8 mouse cellular contexts compared by ENCODE assay signal in genomic region chr11:75652222-75652941, GRCm38 (mm10). TPM values are rescaled to one million over a fixed set of nuclear protein-coding genes. Genes with fewer than 3 reads are reported as not detected.
A peak's percentile ranks its signal among the peaks of the same experiment; 100 is the strongest.
DNase-seq lines count a peak whose midpoint lies in the region; ATAC-seq and TF ChIP-seq lines count a peak whose summit lies in the region.

No protein-coding gene starts in this region.

- no peaks in the 10 kb centered on the region for H3K27me3 ChIP-seq in liver, adult 2 months (ENCODE audit: control insufficient read depth, insufficient read depth, low read length)
- no peaks in the 10 kb centered on the region for H3K27me3 ChIP-seq in hindbrain, postnatal 0 days (ENCODE audit: insufficient read depth, low read length)
- H3K27me3 ChIP-seq in liver, embryonic 14.5 days (ENCODE audit: control insufficient read depth, insufficient read depth, low read length), result no peaks in the 10 kb centered on the region
- no peaks in the 10 kb centered on the region for H3K27me3 ChIP-seq in spleen, adult 2 months (ENCODE audit: control insufficient read depth, insufficient read depth, low read length)

- peaks cover 9% of the 10 kb centered on the region for H3K79me2 ChIP-seq in liver, adult 2 months (ENCODE audit: control insufficient read depth, insufficient read depth, low read length)

- peak overlapping the region; percentile 81; the same call in 1 of the 2 replicates for H3K9ac ChIP-seq in liver, adult 2 months (ENCODE audit: low read depth, low read length)
- H3K9ac ChIP-seq in hindbrain, postnatal 0 days (replicated peaks; ENCODE audit: low read length), result peak overlapping the region; percentile 72
- H3K9ac ChIP-seq in liver, embryonic 14.5 days (replicated peaks), result peak overlapping the region; percentile 94

- ATAC-seq in hindbrain, postnatal 0 days, result no peak
- no peak for ATAC-seq in liver, embryonic 14.5 days (ENCODE audit: insufficient read depth)

- TF ChIP-seq CTCF in liver, adult 2 months (IDR thresholded peaks at IDR 0.05; ENCODE audit: low read depth, low read length), result no peak
- TF ChIP-seq CTCF in hindbrain, postnatal 0 days (IDR thresholded peaks at IDR 0.05; ENCODE audit: low read depth), result peak; percentile 31
- peak; percentile 18; the same call in 1 of the 2 replicates for TF ChIP-seq CTCF in liver, embryonic 14.5 days (IDR thresholded peaks at IDR 0.05; ENCODE audit: low read depth)
- no peak for TF ChIP-seq CTCF in spleen, adult 2 months (IDR thresholded peaks at IDR 0.05; ENCODE audit: extremely low read depth, insufficient read depth, insufficient read length, insufficient replicate concordance)

- no peaks in the 10 kb centered on the region for H3K9me3 ChIP-seq in hindbrain, postnatal 0 days (ENCODE audit: low read length)
- H3K9me3 ChIP-seq in liver, embryonic 14.5 days (ENCODE audit: control insufficient read depth, low read length), result no peaks in the 10 kb centered on the region

- H3K4me3 ChIP-seq in liver, adult 2 months (ENCODE audit: insufficient read depth, low read depth, low read length), result peak overlapping the region; percentile 81
- H3K4me3 ChIP-seq in brown adipose tissue, adult 24 weeks (ENCODE audit: insufficient read depth, low read depth, low read length), result peak overlapping the region; percentile 98
- H3K4me3 ChIP-seq in hindbrain, postnatal 0 days (ENCODE audit: low read length), result peak overlapping the region; percentile 54
- peak overlapping the region; percentile 84 to 85 for H3K4me3 ChIP-seq in liver, embryonic 14.5 days (ENCODE audit: insufficient read depth in 1 of 2, low read depth in 2 of 2, low read length in 2 of 2)
- H3K4me3 ChIP-seq in spleen, adult 2 months (ENCODE audit: extremely low read depth, insufficient read depth, insufficient read length), result peak overlapping the region; percentile 95

- DNase-seq in liver, adult 2 months (ENCODE audit: extremely low read depth, low read depth, low spot score), result no peak
- DNase-seq in liver, result no peak
- DNase-seq in hindbrain, postnatal 0 days (ENCODE audit: low spot score), result no peak
- DNase-seq in liver, embryonic 14.5 days (ENCODE audit: low read depth in 3 of 3, low spot score in 3 of 3), result no peak
- peak in 1 of 2 experiments; percentile 74 for DNase-seq in spleen, adult 2 months (ENCODE audit: low read depth in 1 of 2, low spot score in 2 of 2)
- DNase-seq in adipocyte (ENCODE audit: low spot score), result no peak
- no peak for DNase-seq in left cerebral cortex, adult 11 months (ENCODE audit: low spot score)

- TF ChIP-seq EP300 in liver, embryonic 14.5 days (IDR thresholded peaks at IDR 0.05; ENCODE audit: low read depth), result no peak

- peak overlapping the region; percentile 91 for H3K4me2 ChIP-seq in hindbrain, postnatal 0 days (ENCODE audit: low read depth, low read length)
- peak overlapping the region; percentile 96 for H3K4me2 ChIP-seq in liver, embryonic 14.5 days (ENCODE audit: low read depth)

- no peak for TF ChIP-seq POLR2A in liver, adult 2 months (IDR thresholded peaks at IDR 0.05; ENCODE audit: extremely low read depth, insufficient read depth, low read length)
- no peak for TF ChIP-seq POLR2A in spleen, adult 2 months (IDR thresholded peaks at IDR 0.05; ENCODE audit: low read depth, low read length)

- peaks cover 29% of the 10 kb centered on the region for H3K4me1 ChIP-seq in liver, adult 2 months (ENCODE audit: control insufficient read depth, insufficient read depth, low read length)
- peaks cover 37% of the 10 kb centered on the region for H3K4me1 ChIP-seq in brown adipose tissue, adult 24 weeks (ENCODE audit: control insufficient read depth, insufficient read depth, insufficient read length, low read length)
- H3K4me1 ChIP-seq in hindbrain, postnatal 0 days (ENCODE audit: insufficient read depth, low read length), result peaks cover 21% of the 10 kb centered on the region
- H3K4me1 ChIP-seq in liver, embryonic 14.5 days (replicated peaks; ENCODE audit: control insufficient read depth in 2 of 2, insufficient read depth in 2 of 2, low read length in 1 of 2), result peaks cover 40 to 54% of the 10 kb centered on the region in 2 experiments
- peaks cover 31% of the 10 kb centered on the region for H3K4me1 ChIP-seq in spleen, adult 2 months (ENCODE audit: control insufficient read depth, insufficient read depth, insufficient read length)

- H3K27ac ChIP-seq in liver, adult 2 months (replicated peaks; ENCODE audit: insufficient read depth, low read depth, low read length), result peak overlapping the region; percentile 1; the same call in 1 of the 2 replicates
- peak overlapping the region; percentile 100 for H3K27ac ChIP-seq in brown adipose tissue, adult 24 weeks (replicated peaks; ENCODE audit: low read depth, low read length)
- H3K27ac ChIP-seq in hindbrain, postnatal 0 days, result peak overlapping the region; percentile 87
- no peak overlapping the region for H3K27ac ChIP-seq in liver, embryonic 14.5 days
- H3K27ac ChIP-seq in spleen, adult 2 months (ENCODE audit: insufficient read depth, low read length), result peak overlapping the region; percentile 99

- WGBS in liver, adult 2 months, result 43% methylated on average over 20 of the region's 20 CpGs
- 21% methylated on average over 20 of the region's 20 CpGs for WGBS in hindbrain, postnatal 0 days
- 25% methylated on average over 20 of the region's 20 CpGs for WGBS in liver, embryonic 14.5 days (ENCODE audit: insufficient replicate concordance)
- WGBS in spleen, adult 2 months, result 25% methylated on average over 20 of the region's 20 CpGs

- no peaks in the 10 kb centered on the region for H3K36me3 ChIP-seq in liver, adult 2 months (ENCODE audit: control insufficient read depth, insufficient read depth, low read length)
- H3K36me3 ChIP-seq in hindbrain, postnatal 0 days (ENCODE audit: insufficient read depth, low read length), result no peaks in the 10 kb centered on the region
- no peaks in the 10 kb centered on the region for H3K36me3 ChIP-seq in liver, embryonic 14.5 days (replicated peaks; ENCODE audit: control insufficient read depth, insufficient read depth, low read depth)
- H3K36me3 ChIP-seq in spleen, adult 2 months (ENCODE audit: control insufficient read depth, insufficient read depth, low read length), result peaks cover 4% of the 10 kb centered on the region; the same call in 1 of the 2 replicates

RNA-seq across cellular contexts. Expression of gene Myo1c, which starts 2.1 kb away (rescaled TPM):
- total RNA-seq in liver, adult 2 months (2014; rRNA removed), result 15.6 and 17.9 TPM in 2 replicates
- 17.0 and 21.5 TPM in 2 replicates for polyA plus RNA-seq in liver, adult 2 months (2012; rRNA removed)
- 65.7 and 72.5 TPM in 2 replicates for polyA plus RNA-seq in brown adipose tissue, adult 24 weeks (2012; ENCODE audit: insufficient read depth, insufficient read length, missing spikeins)
- total RNA-seq in hindbrain, postnatal 0 days (2014; rRNA removed), result 20.5 and 22.4 TPM in 2 replicates
- 9.3 and 9.5 TPM in 2 replicates for polyA plus RNA-seq in hindbrain, postnatal 0 days (2015; fragmentation: Nextera tagmentation; extraction: Ambion mirVana)
- 12.8 and 14.4 TPM in 2 replicates for polyA plus RNA-seq in liver, embryonic 14.5 days (2012; rRNA removed)
- 12.6 and 16.3 TPM in 2 replicates for polyA plus RNA-seq in liver, embryonic 14.5 days (2014; fragmentation: Nextera tagmentation; extraction: Ambion mirVana)
- polyA plus RNA-seq in spleen, adult 2 months (2012; rRNA removed), result 130 and 157 TPM in 2 replicates

RNA-seq across cellular contexts. Expression of gene Inpp5k, which starts 21.6 kb away (rescaled TPM):
- 12.3 and 13.4 TPM in 2 replicates for total RNA-seq in liver, adult 2 months (2014; rRNA removed)
- 12.2 and 17.2 TPM in 2 replicates for polyA plus RNA-seq in liver, adult 2 months (2012; rRNA removed)
- 19.1 and 24.1 TPM in 2 replicates for polyA plus RNA-seq in brown adipose tissue, adult 24 weeks (2012; ENCODE audit: insufficient read depth, insufficient read length, missing spikeins)
- total RNA-seq in hindbrain, postnatal 0 days (2014; rRNA removed), result 52.1 and 53.2 TPM in 2 replicates
- polyA plus RNA-seq in hindbrain, postnatal 0 days (2015; fragmentation: Nextera tagmentation; extraction: Ambion mirVana), result 38.8 and 43.9 TPM in 2 replicates
- 10.8 and 13.0 TPM in 2 replicates for polyA plus RNA-seq in liver, embryonic 14.5 days (2012; rRNA removed)
- polyA plus RNA-seq in liver, embryonic 14.5 days (2014; fragmentation: Nextera tagmentation; extraction: Ambion mirVana), result 16.3 and 17.0 TPM in 2 replicates
- 56.9 and 65.0 TPM in 2 replicates for polyA plus RNA-seq in spleen, adult 2 months (2012; rRNA removed)

RNA-seq across cellular contexts. Expression of gene Crk, which starts 26.7 kb away (rescaled TPM):
- total RNA-seq in liver, adult 2 months (2014; rRNA removed), result 50.5 and 51.1 TPM in 2 replicates
- 47.7 and 57.5 TPM in 2 replicates for polyA plus RNA-seq in liver, adult 2 months (2012; rRNA removed)
- 56.9 and 64.4 TPM in 2 replicates for polyA plus RNA-seq in brown adipose tissue, adult 24 weeks (2012; ENCODE audit: insufficient read depth, insufficient read length, missing spikeins)
- total RNA-seq in hindbrain, postnatal 0 days (2014; rRNA removed), result 83.3 and 111 TPM in 2 replicates
- 82.3 and 82.5 TPM in 2 replicates for polyA plus RNA-seq in hindbrain, postnatal 0 days (2015; fragmentation: Nextera tagmentation; extraction: Ambion mirVana)
- 15.0 and 20.1 TPM in 2 replicates for polyA plus RNA-seq in liver, embryonic 14.5 days (2012; rRNA removed)
- polyA plus RNA-seq in liver, embryonic 14.5 days (2014; fragmentation: Nextera tagmentation; extraction: Ambion mirVana), result 24.5 and 27.7 TPM in 2 replicates
- polyA plus RNA-seq in spleen, adult 2 months (2012; rRNA removed), result 43.1 and 54.4 TPM in 2 replicates

Comparison
In these comparisons a context has a peak if more than half of its experiments do, and no peak if none do; other contexts are left out.
1. CTCF ChIP-seq: peak in hindbrain, postnatal 0 days (single experiment) and liver, embryonic 14.5 days (single experiment); none in liver, adult 2 months (single experiment) and spleen, adult 2 months (single experiment).
2. Peak in every context shown above with its lines, with median percentiles within 50 percentile points of each other: H3K4me3 ChIP-seq and H3K9ac ChIP-seq.